Mouse (Mus musculus) thymus, adult 2 months (tissue): ENCODE measurements around the gene Ccdc9. TPM values are rescaled to one million over a fixed set of nuclear protein-coding genes. Genes with fewer than 3 reads are reported as not detected.

Experiments
- DNase-seq: peaks from one replicate; pipeline ENCODE4 v3.0.0; 2021
- H3K27ac ChIP-seq: fragments of 200-500 bp; 2 replicates; pipeline ENCODE4 v1.5.1; 2012; ENCODE audit warnings: low read length, control low read depth; ENCODE audit not compliant: control insufficient read depth, insufficient read depth
- H3K27me3 ChIP-seq: fragments of 200-500 bp; 2 replicates; pipeline ENCODE4 v1.6.1; 2012; ENCODE audit warnings: mild to moderate bottlenecking, low read length, moderate library complexity, mixed read lengths; ENCODE audit not compliant: control insufficient read depth, insufficient read depth
- H3K36me3 ChIP-seq: fragments of 200-500 bp; 2 replicates; pipeline ENCODE4 v1.6.1; 2012; ENCODE audit warnings: mild to moderate bottlenecking, low read length, moderate library complexity; ENCODE audit not compliant: control insufficient read depth, insufficient read depth
- H3K4me1 ChIP-seq: fragments of 200-500 bp; replicated peaks from 2 replicates; pipeline ENCODE4 v1.6.1; 2012; ENCODE audit warnings: low read length; ENCODE audit not compliant: control insufficient read depth, insufficient read depth
- H3K4me3 ChIP-seq: fragments of 200-500 bp; 2 replicates; pipeline ENCODE4 v1.5.1; 2012; ENCODE audit warnings: mild to moderate bottlenecking, low read length, control low read depth, moderate library complexity; ENCODE audit not compliant: control insufficient read depth, insufficient read depth
- CTCF ChIP-seq: fragments of 200-500 bp; IDR thresholded peaks from 2 replicates; pipeline ENCODE4 v1.5.1; 2012; ENCODE audit warnings: mild to moderate bottlenecking, control low read depth, low read length, moderate library complexity, borderline replicate concordance; ENCODE audit not compliant: control insufficient read depth, poor library complexity, insufficient read depth; ENCODE audit errors: extremely low read depth
- POLR2A ChIP-seq: fragments of 200-500 bp; IDR thresholded peaks from 2 replicates; pipeline ENCODE4 v1.6.1; 2012; ENCODE audit warnings: mild to moderate bottlenecking, low read length, control low read depth, moderate library complexity; ENCODE audit not compliant: control insufficient read depth, poor library complexity, insufficient read depth; ENCODE audit errors: extremely low read depth
- WGBS: fragments of 180-500 bp; shearing (Covaris S2); methylation state at CpG from one replicate; pipeline ENCODE4 v1.1.7; 2018; 5-methylcytosine and 5-hydroxymethylcytosine counted together
- polyA plus RNA-seq: library from polyadenylated mRNA; depleted of rRNA; stranded (reverse); fragments of >200 nt; gene quantifications from 2 replicates; pipeline ENCODE4 v1.2.3, GENCODE M21; 2012; rRNA removed

The Ccdc9 gene
- polyA plus RNA-seq, 1 experiment, result 43.0 TPM

DNA sequence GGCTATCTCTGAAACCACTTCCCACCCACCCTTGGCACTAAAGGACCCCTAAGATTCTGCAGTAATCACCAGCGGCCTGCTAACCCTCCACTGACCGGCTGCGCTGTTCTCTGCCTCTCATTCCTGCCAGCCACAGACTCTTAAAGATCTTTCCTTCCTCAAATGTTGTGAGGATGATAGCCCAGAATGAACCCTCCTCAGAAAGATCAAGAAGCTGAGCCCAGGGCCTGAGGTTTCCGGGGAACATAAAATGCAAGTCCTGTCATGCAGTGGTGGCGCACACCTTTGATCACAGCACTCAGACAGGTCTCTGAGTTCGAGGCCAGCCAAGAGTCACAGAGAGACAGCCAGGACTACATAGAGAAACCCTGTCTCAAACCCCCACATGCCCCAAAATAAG lies 44.4 kb downstream of the Ccdc9 start:
- DNase-seq, result no peak
- H3K4me3 ChIP-seq, result no peak overlapping the region
- no peak overlapping the region for H3K27ac ChIP-seq
- H3K27me3 ChIP-seq, result no peaks in the 10 kb centered on the region
- H3K36me3 ChIP-seq, result no peaks in the 10 kb centered on the region
- no peaks in the 10 kb centered on the region for H3K4me1 ChIP-seq
- TF ChIP-seq CTCF (no peak), POLR2A (no peak)
- 22% methylated on average over 6 of the region's 6 CpGs for WGBS

- Histone ChIP-seq H3K4me1 (no peaks in the 10 kb centered on the region), H3K27me3 (no peaks in the 10 kb centered on the region), H3K4me3 (no peak overlapping the region), H3K36me3 (no peaks in the 10 kb centered on the region), H3K27ac (no peak overlapping the region)
- 51% methylated on average over 11 of the region's 11 CpGs for WGBS
- no peak for DNase-seq
- TF ChIP-seq POLR2A, result no peak
- no peak for TF ChIP-seq CTCF
Observed at GRCm38 (mm10) chr7:16241787-16242186, 44.8 kb downstream of the Ccdc9 start.

DNA sequence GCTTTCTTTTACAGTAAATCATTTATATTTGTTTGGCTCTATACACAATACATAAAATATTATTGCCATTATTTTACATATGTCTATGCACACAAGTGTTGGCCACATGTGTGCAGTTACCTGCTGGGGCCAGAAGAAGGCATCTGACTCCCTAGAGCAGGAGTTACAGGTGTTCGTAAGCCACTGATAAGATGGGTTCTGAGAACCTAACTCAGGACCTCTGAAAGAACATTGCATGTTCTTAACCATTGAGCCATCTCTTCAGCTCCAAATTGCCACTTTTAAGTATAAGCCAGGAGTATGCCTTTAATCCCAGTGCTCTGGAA lies 45.7 kb downstream of the Ccdc9 start:
- no peak for TF ChIP-seq POLR2A
- no peak for TF ChIP-seq CTCF
- Histone ChIP-seq H3K27ac (no peak overlapping the region), H3K4me1 (no peaks in the 10 kb centered on the region), H3K4me3 (no peak overlapping the region), H3K27me3 (no peaks in the 10 kb centered on the region), H3K36me3 (no peaks in the 10 kb centered on the region)
- no peak for DNase-seq
- 97% methylated on average over 1 of the region's 1 CpGs for WGBS

GRCm38 (mm10) chr7:16240281-16240977 lies 46.2 kb downstream of the Ccdc9 start:
- TF ChIP-seq POLR2A (no peak), CTCF (no peak)
- H3K36me3 ChIP-seq, result no peaks in the 10 kb centered on the region
- 93% methylated on average over 7 of the region's 7 CpGs for WGBS
- H3K27me3 ChIP-seq, result no peaks in the 10 kb centered on the region
- H3K4me3 ChIP-seq, result no peak overlapping the region
- H3K27ac ChIP-seq, result no peak overlapping the region
- DNase-seq, result no peak
- H3K4me1 ChIP-seq, result no peaks in the 10 kb centered on the region

- Histone ChIP-seq H3K4me1 (no peaks in the 10 kb centered on the region), H3K36me3 (no peaks in the 10 kb centered on the region), H3K27ac (no peak overlapping the region; the same call in 1 of the 2 replicates), H3K27me3 (no peaks in the 10 kb centered on the region), H3K4me3 (no peak overlapping the region)
- WGBS, result 77% methylated on average over 9 of the region's 9 CpGs
- DNase-seq, result no peak
- TF ChIP-seq POLR2A (no peak), CTCF (no peak)
Observed at GRCm38 (mm10) chr7:16239554-16239997, 47.0 kb downstream of the Ccdc9 start.

DNA sequence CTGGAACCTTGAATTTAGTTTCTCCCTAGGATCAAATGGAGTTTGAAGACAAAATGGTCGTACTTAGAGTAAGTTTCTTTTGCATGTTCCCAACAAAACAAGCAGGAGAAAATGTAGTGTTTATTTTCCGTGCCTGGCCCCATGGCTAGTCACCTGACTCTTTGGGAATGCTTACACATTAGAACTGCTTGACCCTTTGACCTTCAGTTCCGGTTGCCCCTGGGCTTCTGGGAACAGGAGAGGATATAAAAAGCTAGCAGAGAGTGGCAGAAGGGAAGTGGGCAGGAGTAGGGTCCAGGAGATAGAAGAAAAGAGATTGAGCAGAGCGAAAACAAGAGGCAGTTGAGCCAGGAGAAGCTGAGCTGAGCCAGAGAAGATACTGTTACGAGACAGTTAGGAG lies 56.7 kb downstream of the Ccdc9 start:
- TF ChIP-seq CTCF (no peak), POLR2A (no peak)
- H3K36me3 ChIP-seq, result no peaks in the 10 kb centered on the region
- H3K27ac ChIP-seq, result no peak overlapping the region
- 83% methylated on average over 5 of the region's 5 CpGs for WGBS
- no peaks in the 10 kb centered on the region for H3K27me3 ChIP-seq
- DNase-seq, result no peak
- H3K4me1 ChIP-seq, result no peaks in the 10 kb centered on the region
- no peak overlapping the region for H3K4me3 ChIP-seq

Other genes with a start within 250 kb of the Ccdc9 start
- gene Bicra, start 238.9 kb downstream of the Ccdc9 start, polyA plus RNA-seq, result 57.0 and 78.5 TPM in 2 replicates
- gene Zfp541, start 225.0 kb downstream of the Ccdc9 start, polyA plus RNA-seq, result 0.04 and 0.11 TPM in 2 replicates
- 256 TPM in 2 replicates for gene Napa, start 188.3 kb downstream of the Ccdc9 start, polyA plus RNA-seq
- 27.4 and 28.1 TPM in 2 replicates for gene Kptn, start 166.9 kb downstream of the Ccdc9 start, polyA plus RNA-seq
- gene Slc8a2, start 157.0 kb downstream of the Ccdc9 start, polyA plus RNA-seq, result 1.1 and 1.2 TPM in 2 replicates
- 65.2 and 66.8 TPM in 2 replicates for gene Meis3, start 111.7 kb downstream of the Ccdc9 start, polyA plus RNA-seq
- gene Dhx34, start 64.8 kb downstream of the Ccdc9 start, polyA plus RNA-seq, result 72.3 and 86.9 TPM in 2 replicates
- 0.26 and 0.46 TPM in 2 replicates for gene C5ar2, start 42.6 kb downstream of the Ccdc9 start, polyA plus RNA-seq
- gene C5ar1, start 27.3 kb downstream of the Ccdc9 start, polyA plus RNA-seq, result 3.2 and 4.1 TPM in 2 replicates
- 44.7 and 62.2 TPM in 2 replicates for gene Inafm1, start 13.2 kb downstream of the Ccdc9 start, polyA plus RNA-seq
- gene Bbc3, start 21.6 kb upstream of the Ccdc9 start, polyA plus RNA-seq, result 49.8 and 84.9 TPM in 2 replicates
- gene Sae1, start 101.0 kb upstream of the Ccdc9 start, polyA plus RNA-seq, result 61.0 and 66.8 TPM in 2 replicates
- 81.3 and 100 TPM in 2 replicates for gene Zc3h4, start 114.1 kb upstream of the Ccdc9 start, polyA plus RNA-seq
- gene Tmem160, start 166.0 kb upstream of the Ccdc9 start, polyA plus RNA-seq, result 225 and 228 TPM in 2 replicates
- 0.17 and 0.28 TPM in 2 replicates for gene Npas1, start 190.9 kb upstream of the Ccdc9 start, polyA plus RNA-seq